Mouse (Mus musculus) left cerebral cortex, postnatal 14 days (tissue): ENCODE results near the gene Myo9b. TPM values are rescaled to one million over a fixed set of nuclear protein-coding genes. Genes with fewer than 3 reads are reported as not detected.

Experiments
- DNase-seq, 2 experiments: peaks; one replicate each; pipeline ENCODE4 v3.0.0; 2021 to 2022; ENCODE audit warnings: low spot score in 2 of 2, mixed read lengths in 1 of 2
- intact Hi-C: fragments of 180-260 bp; cut with DNase I; formaldehyde crosslinking; loops from one replicate; pipeline ENCODE4 v1.15.1; 2025
- total RNA-seq, 2 experiments: library from RNA; stranded (reverse); gene quantifications; 2 replicates each; pipeline ENCODE4 v1.2.3; 2021

Gene Myo9b
- total RNA-seq, 2 experiments from 2014 or later: 29.0 to 30.0 TPM

DNA sequence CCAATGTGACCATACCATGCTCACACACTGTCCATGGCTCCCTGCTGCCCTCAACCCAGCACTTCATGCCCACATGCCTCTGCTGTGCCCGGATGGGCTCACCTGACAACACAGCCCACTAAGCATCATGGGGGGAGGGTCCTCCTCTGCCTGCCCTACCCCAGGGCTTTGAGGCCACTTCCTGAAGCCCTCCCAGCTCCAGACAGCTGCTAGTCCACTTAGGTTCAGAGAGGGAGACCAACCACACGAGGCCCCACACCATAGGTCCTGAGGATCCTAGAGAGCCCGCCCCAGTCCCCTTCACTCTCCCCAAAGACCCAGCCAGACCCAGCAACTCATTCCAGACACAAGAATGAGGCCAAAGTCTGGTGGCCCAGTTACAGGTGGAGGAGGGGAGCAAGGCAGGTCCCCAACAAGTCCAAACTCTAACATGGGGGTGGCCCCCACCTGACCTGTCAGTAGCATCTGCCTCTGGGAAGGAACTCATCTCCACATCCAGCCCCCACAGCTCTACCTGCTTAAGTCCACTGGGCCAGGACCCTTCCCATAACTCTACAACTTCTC lies 107.1 kb downstream of the Myo9b start:
- intact Hi-C loops: loop anchor here (10.0 kb wide), 1 partner anchor 485 kb away; the partner anchor contains the start of genes Rpl18a and Slc5a5
- no peak for DNase-seq

DNA sequence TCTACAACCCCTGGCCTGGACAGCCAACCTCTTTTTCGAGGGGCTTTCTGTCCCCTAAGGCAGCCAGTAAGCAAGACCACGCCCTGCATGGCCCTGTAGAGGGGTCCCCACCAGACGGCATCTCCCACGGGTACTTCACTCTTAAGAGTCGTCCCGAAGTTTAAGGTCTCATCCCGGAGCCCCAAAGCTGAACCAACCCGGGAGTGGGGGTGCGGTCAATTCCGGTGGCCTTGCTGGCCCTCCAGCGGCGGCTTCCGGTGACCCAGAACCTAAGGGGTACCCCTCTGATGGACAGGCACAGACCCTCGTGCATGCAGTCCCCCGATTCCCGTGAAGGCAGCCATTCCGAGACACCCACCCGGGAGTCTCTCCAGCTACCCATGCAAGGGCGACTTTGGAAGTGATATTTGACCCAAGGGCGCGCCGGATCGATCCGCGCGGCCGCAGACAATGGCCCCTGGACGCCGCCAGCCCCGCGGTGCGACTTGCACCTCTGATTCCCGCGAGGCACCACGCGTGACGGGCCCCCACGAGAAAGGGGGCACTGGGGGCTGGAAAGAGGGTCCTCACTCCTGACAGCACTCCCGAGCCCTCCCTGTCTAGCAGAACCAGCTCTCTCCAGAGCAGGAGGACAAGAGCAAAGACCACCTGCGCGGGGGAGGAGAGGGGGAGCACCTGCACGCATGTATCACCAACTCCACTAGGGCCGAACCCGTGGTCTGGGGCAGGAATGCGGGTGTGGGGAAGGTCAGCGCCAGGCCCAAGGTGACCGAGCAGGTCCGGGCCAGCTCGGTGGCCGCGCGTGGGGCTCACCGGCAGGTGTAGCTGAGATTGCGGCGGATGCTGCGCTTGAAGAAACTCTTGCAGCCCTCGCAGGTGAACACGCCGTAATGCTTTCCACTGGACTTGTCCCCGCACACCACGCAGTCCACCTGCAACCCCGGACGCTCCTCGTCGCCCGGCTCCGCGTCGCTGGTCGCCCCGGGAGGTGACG lies 108.0 kb downstream of the Myo9b start:
- intact Hi-C loops: no loop called here
- DNase-seq: no peak

DNA sequence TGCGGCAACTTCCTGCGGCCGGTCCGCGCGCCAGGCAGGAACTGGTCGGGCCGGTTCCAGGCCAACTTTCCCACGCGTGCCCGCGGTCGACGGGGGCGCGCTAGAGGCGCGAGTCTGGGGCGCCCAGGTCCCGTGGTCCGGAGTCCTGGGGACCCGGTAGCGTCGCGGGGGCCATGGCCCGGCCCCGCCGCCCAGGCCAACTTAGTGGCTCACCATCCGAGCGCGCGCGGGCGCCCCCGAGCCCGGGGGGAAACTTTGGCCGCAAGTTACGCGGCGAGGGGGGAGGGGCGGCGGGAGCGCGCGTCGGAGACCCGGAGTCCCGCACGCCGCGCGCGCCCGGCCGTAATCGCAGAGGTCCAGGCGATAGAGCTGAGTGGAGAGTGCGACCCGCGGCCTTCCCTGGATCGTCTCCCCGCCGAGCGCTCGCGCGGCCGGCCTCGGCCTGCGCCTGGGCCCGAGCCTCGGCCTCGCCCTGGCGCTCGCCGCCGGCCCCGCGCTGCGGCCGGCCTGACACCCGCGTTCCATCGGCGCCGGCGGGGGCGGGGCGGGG lies 109.0 kb downstream of the Myo9b start, which contains the start of gene Nr2f6:
Gene Nr2f6 (minus strand): TSS at position 540 of the 550 bp plus-strand sequence.
- DNase-seq: peak in 1 of 2 experiments; percentile 51
- intact Hi-C loops: no loop called here

DNA sequence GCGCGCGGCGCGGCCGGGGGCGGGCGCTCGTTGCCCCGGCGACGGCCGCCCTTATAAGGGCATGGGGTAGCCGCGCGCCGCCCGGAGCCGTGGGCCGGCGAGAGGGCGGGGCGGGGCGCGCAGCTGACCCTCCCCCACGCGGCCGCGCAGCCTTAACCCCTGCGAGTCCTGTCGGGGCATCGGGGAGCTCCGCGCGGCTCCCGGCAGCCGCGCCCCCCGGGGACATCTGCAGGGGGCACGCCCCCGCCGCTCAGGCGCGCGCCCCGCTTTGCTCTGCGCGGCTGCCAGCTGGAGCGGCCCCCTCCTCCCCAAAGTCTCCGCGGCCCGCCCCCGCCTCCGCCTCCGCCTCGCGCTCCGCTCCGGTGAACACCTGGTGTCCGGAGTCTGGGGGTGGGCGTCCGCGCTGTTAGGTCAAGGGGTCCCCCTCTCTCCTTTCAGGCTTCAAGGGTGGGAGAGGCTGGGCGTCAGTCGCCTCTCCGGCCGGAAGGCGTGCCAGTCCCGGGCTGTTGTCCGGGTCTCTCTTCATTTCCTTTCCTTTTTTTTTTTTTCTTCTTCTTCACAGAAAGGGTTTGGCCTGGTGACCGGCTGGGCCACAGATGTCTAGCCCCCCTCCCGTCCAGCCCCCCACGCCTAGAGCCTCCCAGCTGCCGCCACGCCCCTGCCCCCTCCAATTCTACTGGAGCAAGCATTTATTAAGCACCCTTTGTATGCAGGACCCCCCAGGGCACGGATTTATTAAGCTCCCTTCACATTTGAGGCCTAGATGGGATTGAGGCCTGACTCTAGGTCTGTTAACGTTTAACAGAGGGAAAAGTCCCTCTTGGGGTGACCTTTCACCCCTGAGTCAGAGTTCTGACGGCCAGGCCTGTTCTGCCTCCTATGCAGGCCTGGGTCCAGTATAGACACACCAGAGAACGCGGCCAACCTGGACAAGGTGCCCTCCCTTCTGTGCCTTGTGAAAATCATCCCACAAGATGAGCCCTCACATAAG lies 109.8 kb downstream of the Myo9b start:
- peak; percentile 69 to 76 for DNase-seq
- intact Hi-C loops: no loop called here

DNA sequence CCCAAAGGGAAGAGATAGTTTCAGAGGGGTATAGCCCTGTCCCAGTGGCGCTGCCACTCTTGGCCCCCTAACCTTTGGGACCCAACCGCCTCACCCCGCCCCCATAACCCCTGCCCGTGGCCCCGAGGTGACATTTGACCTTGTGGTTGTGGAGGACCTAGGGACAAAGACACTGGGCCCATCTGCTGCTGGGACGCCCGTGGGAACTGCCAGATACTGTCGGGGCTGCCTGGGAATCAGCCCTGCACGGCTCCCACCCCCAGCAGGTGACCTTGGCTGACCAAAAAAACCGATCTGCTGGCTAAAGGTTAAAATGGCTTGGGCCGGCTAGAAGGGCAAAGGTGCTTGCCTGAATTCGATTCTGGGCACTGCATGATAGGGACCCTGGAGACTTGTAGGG lies 110.9 kb downstream of the Myo9b start:
- no peak for DNase-seq

DNA sequence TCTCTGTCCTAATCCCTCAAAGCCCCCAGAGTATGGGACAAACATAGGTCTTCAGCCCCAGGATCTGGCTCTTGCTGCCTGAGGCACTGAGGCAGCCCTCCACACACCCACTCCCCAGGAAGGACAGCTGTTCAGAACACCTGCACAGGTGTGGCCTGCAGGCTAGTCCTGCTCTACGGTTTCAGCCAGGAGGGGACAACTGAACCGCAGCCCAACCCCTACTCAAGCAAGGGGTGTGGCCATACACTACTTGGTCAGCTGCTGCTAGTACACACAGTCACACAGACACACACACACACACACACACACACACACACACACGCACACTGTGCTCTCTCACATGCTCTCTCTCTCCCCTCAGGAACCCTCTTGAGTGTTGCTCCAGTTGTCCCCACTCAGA lies 111.3 kb downstream of the Myo9b start:
- DNase-seq: no peak
- intact Hi-C loops: no loop called here

More for the DNA sequence above, 110.9 kb downstream of the Myo9b start:
- intact Hi-C loops: no loop called here

DNA sequence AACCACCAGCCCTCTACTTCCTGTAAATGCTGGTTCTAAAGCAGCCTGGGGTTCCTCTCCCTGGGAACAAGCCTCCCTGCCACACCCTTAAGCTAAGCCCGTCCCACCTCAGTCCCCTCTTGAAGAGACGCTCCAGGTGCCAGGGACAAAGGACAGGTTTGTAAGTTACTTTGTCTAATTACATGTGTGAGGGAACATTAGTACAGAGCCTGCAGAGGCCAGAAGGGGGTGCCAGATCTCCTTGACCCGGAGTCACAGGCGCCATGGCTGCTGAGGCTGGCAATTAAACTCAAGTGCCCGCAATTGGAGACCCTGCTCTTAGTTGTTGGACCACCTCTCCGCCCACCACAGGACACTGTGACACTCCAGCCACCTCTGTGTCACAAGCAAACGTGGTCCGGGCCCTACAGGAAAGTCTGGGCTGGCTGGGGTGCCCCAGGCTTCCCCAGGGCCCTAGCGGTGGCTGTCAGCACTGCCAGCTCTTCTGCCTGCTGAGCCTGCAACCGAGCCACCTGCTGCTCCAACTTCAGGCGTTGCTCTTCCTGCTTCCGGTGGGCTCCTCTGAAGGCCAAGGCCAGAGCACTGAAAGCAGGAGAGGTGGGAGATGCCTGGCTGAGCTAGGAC lies 112.8 kb downstream of the Myo9b start:
- intact Hi-C loops: no loop called here
- no peak for DNase-seq

DNA sequence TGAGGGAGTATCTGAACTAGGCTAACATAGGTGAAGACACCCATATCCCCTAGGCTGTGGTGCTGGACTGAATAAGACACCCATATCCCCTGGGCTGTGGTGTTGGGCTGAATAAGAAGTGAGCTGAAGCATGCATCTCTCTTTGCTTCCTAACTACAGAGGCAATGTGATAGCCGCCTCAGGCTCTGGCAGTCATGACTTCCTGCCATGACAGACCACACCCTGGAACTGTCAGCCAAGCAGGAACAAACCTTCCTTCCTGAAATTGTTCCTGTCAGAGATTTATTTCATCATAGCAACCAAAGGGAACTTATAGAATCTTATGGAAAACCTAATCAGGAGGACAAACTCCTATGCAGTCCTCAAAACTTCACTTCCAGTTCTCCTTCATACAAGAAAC lies 115.8 kb downstream of the Myo9b start:
- no peak for DNase-seq
- intact Hi-C loops: no loop called here

DNA sequence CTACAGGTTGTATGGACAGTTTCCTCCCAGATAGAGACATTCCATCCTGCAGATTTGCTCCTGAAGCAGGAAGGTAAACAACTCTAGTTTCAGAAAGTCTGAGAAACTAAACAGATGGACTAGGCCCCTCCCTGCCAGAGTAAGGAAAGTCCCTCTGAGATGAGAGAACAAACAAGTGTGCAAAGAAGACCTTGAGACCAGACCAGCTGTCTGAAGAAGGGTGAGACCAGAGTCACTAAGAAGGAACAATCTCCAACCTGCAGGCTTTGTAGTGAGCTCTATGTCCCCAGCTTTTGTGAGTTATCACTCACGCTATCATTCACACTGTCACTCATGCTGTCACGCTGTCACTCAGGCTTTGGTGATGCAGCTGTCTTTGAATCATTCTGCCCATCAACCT lies 119.2 kb downstream of the Myo9b start:
- intact Hi-C loops: no loop called here

DNA sequence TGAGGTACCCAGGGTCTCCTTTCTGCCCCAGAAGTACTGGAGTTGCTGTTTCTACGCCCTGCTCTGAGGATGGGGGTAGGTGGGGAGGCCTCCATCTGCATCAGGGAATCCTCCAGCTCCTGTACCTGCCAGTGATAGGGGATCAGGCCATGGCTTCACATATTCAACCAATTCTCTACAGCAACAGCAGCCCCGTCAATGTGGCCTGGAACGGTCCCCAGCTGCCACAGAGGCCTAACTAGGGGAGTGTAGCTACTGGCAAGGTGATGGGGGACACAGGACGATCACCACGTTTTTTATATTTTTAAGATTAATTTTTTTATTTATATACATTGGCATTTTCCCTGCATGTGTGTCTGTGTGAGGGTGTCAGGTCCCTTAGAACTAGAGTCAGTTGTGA lies 119.9 kb downstream of the Myo9b start:
- no peak for DNase-seq
- intact Hi-C loops: no loop called here

More for the DNA sequence above, 119.2 kb downstream of the Myo9b start:
- DNase-seq: no peak

DNA sequence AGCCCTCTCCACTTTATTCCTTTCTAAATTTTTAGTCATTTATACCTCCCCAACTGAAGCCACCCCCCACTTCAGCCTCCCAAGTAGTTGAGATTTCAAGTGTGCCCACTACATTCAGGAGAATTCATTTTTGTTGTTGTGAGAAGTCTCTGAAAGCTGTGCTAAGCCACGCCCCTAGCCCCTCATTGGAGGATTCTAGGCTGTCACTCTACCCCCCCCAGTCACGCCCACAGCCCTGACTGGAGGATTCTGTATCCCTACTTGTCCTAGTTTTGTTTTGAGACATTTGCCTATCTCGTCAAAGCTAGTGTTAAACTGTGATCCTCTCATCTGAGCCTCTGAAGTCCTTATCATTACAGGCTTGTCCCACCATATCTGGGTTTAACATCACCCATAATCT lies 120.4 kb downstream of the Myo9b start:
- no peak for DNase-seq
- intact Hi-C loops: no loop called here

DNA sequence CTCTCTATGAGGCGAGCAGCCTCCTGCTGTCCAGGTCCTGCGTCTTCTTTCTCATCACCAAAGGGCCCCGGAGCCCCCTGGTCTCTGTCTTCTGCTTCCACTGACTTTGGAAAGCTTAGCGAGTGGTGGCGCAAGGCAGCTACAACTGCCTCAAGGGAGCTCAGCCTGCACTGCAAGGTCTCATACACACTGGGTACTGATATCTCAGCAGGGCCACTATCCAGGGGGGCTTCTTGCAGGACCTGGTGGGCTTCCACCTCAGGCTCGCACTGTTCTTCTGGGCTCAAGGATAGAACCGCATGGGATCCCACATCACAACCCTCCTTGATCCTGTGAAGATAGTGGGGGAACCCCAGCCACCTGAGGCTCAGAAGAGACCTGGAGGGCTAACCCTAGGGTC lies 122.0 kb downstream of the Myo9b start:
- intact Hi-C loops: no loop called here
- peak in 1 of 2 experiments; percentile 2 for DNase-seq

DNA sequence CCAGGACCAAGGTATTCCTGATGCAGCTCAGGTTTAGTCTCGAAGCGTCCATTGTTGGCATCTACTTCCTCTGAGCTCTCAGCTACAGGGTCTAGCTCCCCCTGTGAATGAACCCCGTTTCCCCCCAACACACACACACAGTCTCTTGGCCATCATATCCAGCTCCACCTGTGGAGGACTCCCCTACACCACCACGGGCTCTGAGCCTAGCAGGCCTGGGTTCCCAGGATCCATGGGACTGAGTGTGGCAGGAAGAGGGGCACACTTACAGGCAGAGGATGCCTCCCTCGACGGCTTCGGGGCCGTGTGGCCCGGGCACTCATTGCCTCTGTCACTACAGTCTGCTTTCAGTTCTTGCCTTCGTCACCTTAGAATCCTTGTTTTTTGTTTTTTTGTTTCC lies 122.6 kb downstream of the Myo9b start:
- DNase-seq: no peak
- intact Hi-C loops: no loop called here

DNA sequence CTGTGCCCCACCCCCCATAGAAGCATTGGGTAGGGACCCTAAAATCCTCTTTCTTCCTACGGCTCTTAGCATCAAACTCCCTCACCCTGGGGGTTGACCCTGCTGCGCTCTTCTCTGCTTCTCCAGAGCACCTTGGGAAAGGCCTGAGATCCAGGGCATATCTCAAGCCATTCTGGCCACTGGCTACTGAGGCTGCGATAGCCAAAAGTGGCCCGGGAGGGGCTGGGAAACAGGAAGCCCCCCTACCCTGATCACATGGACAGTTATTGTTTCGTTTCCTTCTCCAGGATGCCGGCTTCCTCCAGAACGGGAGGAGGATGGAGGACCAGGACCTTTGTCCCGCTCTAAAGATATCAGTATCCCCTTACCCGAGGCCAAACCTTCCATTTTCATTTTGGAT lies 123.1 kb downstream of the Myo9b start, which contains the start of gene Ushbp1:
Gene Ushbp1 (minus strand): TSS at position 174 of the 400 bp plus-strand sequence.
- no peak for DNase-seq
- intact Hi-C loops: no loop called here

DNA sequence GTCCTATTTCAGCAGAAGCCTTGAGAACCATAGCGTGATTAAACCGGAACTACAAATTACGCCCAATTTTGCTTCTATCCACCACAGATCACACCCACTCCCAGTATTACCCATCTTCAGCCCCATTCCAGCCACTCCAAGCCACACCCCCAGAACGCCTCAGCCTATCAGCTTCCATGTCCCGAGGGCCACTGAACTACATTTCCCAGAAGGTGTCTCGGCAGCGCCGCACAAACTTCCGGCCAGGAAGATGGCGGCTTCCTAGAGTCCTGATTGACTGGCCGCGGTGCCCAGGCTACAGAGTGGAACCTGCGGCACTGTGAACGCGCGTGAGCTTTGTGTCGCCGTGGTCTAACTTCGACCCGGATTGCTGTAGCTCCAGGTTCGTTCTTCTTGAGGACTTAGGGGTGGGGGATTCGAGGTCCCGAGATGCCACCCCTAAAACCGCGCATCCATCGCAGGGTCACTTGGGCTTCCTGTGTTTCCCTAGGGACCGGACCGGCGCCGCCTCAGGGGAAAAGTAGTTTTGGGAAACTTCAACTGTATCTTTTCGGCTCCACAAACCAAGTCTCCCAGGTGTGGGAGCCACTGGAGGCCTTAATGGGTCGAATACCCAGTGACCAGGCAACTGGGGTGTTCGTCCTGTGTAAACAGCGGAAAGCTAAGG lies 124.3 kb downstream of the Myo9b start, which contains the start of gene Babam1:
Gene Babam1 (plus strand): TSS at position 223 of the 667 bp plus-strand sequence.
- DNase-seq: peak; percentile 93 to 94
- intact Hi-C loops: no loop called here

DNA sequence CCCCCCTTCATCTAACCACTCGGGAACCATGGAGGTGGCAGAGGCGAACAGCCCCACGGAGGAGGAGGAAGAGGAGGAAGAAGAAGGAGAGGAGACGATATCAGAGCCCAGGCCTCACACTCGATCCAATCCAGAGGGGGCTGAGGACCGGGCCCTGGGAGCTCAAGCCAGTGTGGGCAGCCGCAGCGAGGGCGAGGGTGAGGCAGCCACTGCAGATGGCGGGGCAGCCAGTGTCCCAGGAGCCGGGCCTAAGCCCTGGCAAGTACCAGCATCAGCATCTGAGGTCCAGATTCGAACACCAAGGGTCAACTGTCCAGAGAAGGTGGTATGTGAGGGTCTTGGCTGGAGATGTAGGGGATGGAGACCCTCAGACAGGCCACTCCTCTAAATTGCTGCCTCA lies 125.2 kb downstream of the Myo9b start:
- DNase-seq: no peak
- intact Hi-C loops: no loop called here

DNA sequence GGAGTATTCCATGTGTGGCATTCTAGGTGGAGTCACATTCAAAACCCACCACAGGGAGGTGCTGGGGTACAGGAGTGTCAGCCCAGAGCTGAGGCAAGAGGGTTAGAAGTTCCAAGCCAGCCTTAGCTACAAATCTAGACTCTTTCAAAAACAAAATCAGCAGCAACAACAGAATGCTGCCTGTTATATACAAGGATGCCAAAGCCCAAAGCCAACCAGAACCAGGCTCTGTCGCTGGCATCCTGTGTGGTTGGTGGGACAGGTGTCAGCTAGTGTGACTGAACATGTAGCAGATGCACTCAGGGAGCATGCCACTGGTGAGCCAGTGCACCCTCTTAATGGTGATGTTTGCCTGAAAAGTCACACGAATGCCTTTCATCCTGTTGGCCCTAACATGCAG lies 128.3 kb downstream of the Myo9b start:
- intact Hi-C loops: no loop called here
- DNase-seq: no peak

DNA sequence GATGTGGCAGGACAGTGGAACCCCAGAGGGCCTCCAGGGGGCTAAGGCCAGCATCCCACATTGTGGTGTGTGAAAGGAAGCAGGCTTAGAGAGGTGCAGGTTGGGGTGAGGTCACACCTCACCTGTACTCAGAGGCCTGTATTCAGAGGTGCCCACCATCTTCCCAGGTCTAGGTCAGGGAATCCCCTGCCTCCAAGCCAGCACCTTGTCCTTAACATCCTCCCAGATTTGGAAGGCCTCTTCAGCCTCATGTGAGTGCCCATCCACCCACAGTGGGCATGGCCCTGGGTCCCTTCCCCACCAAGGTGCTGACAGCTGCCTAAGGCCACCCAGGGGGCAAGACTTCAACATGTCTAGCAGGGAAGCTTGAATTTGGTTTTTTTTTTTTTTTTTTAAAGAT lies 128.9 kb downstream of the Myo9b start:
- intact Hi-C loops: no loop called here
- DNase-seq: no peak
